Comparison of ENCODE assay signal across 1 mouse cellular context in the genomic region with DNA sequence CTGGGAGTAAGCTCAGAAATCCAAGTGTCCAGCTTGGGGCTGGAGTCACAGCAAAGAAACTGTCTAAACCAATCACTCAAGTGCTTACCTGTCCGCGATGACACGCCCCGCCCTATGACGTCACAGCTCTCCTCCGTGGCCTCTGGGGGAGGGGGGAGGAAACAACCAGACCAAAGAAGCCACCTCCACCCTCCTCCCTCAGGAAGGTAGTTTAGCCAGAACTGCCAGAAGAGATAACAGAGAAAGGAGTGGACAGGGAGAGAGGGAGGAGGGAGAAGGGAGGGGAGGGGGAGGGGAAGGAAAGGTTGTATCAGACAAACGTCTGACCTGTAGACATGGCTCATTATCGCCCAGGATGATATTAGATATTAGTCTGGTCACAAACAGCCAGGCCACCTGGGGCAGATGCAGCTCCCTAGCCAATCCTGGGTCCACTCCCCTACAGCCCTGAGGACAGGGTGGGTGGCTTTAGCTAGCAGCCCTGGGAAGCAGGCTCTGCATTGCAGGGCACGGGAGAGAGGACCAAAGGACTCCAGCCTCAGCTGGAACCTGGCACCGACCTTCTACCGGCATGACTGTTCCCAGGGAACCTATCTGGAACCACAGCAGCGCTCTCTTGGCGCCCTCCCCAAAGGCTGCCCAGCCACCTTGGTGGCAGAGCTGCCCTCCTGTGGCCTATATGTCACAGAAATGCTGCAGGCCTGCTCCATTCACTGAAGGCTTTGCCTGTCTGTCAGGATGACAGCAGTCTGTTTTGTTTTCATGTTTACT.
A peak's percentile ranks its signal among the peaks of the same experiment; 100 is the strongest.
TF ChIP-seq lines count a peak whose summit lies in the region.

No protein-coding gene starts in this region.

TF ChIP-seq in MEL, 35 proteins besides CTCF, POLR2A, EP300 and RAD21 (continued from another document):
- TF ChIP-seq TAL1 (IDR thresholded peaks at IDR 0.05; ENCODE audit: low read length) (no peak), POLR2AphosphoS5 (IDR thresholded peaks at IDR 0.05; ENCODE audit: borderline replicate concordance, low read depth, low read length) (no peak), GABPA (IDR thresholded peaks at IDR 0.05; ENCODE audit: low read depth, low read length) (no peak), MAZ (IDR thresholded peaks at IDR 0.05; ENCODE audit: low read depth, low read length) (no peak), GATA1 (IDR thresholded peaks at IDR 0.05; ENCODE audit: low read depth, low read length) (0 out of 2 replicates have a peak, but pooled peaks have one; percentile 35), JUND (IDR thresholded peaks at IDR 0.05; ENCODE audit: low read depth, low read length) (no peak), POLR2AphosphoS2 (IDR thresholded peaks at IDR 0.05; ENCODE audit: low read length) (no peak), TBP (IDR thresholded peaks at IDR 0.05; ENCODE audit: low read depth, low read length) (no peak), MAFK (IDR thresholded peaks at IDR 0.05; ENCODE audit: borderline replicate concordance, low read depth, low read length) (no peak), CHD2 (IDR thresholded peaks at IDR 0.05; ENCODE audit: low read length) (no peak; the same call in 1 of the 2 replicates), MAX (IDR thresholded peaks at IDR 0.05; ENCODE audit: low read length) (no peak; the same call in 1 of the 2 replicates), MEF2A (IDR thresholded peaks at IDR 0.05; ENCODE audit: extremely low read depth, insufficient replicate concordance, low read depth, low read length, poor library complexity, severe bottlenecking) (no peak), ELF1 (IDR thresholded peaks at IDR 0.05; ENCODE audit: low read depth, low read length) (no peak), ZC3H11A (IDR thresholded peaks at IDR 0.05; ENCODE audit: low read depth, low read length) (0 out of 2 replicates have a peak, but pooled peaks have one; percentile 6), RCOR1 (IDR thresholded peaks at IDR 0.05; ENCODE audit: low read depth, low read length) (no peak), USF2 (IDR thresholded peaks at IDR 0.05; ENCODE audit: borderline replicate concordance in 1 of 2, insufficient read depth in 1 of 2, low read depth in 1 of 2, low read length in 2 of 2) (no peak), CHD1 (IDR thresholded peaks at IDR 0.05; ENCODE audit: low read depth, low read length) (no peak), ETS1 (IDR thresholded peaks at IDR 0.05; ENCODE audit: low read depth, low read length) (peak; percentile 31; the same call in 1 of the 2 replicates), MXI1 (IDR thresholded peaks at IDR 0.05; ENCODE audit: low read depth, low read length) (no peak), ZKSCAN1 (IDR thresholded peaks at IDR 0.05; ENCODE audit: low read depth, low read length) (no peak), KAT2A (conservative IDR thresholded peaks at IDR 0.05; ENCODE audit: low read depth, low read length) (no peak), SMC3 (IDR thresholded peaks at IDR 0.05; ENCODE audit: low read depth, low read length) (peak; percentile 28; the same call in 1 of the 2 replicates), ZNF384 (IDR thresholded peaks at IDR 0.05; ENCODE audit: low read depth, low read length) (no peak), TCF12 (IDR thresholded peaks at IDR 0.05; ENCODE audit: low read depth, low read length) (peak; percentile 15), NELFE (IDR thresholded peaks at IDR 0.05; ENCODE audit: low read depth, low read length) (no peak; the same call in 1 of the 2 replicates), USF1 (IDR thresholded peaks at IDR 0.05; ENCODE audit: low read depth, low read length) (no peak), HCFC1 (IDR thresholded peaks at IDR 0.05; ENCODE audit: low read depth, low read length) (no peak; the same call in 1 of the 2 replicates), E2F4 (IDR thresholded peaks at IDR 0.05; ENCODE audit: borderline replicate concordance, low read depth, low read length) (no peak), ZMIZ1 (IDR thresholded peaks at IDR 0.05; ENCODE audit: low read depth, low read length) (no peak), NRF1 (IDR thresholded peaks at IDR 0.05; ENCODE audit: insufficient read depth, low read depth, low read length, poor library complexity, severe bottlenecking) (no peak)
TF ChIP-seq in MEL: peak in this region for 6.
